Mouse (Mus musculus): ENCODE measurements at regions not wholly inside any gene's neighbourhood (a gene's known extent, or its start where the extent isn't known, plus 50 kb on each side); places are given as distances from the start of the nearest gene placed in this dataset.

DNA sequence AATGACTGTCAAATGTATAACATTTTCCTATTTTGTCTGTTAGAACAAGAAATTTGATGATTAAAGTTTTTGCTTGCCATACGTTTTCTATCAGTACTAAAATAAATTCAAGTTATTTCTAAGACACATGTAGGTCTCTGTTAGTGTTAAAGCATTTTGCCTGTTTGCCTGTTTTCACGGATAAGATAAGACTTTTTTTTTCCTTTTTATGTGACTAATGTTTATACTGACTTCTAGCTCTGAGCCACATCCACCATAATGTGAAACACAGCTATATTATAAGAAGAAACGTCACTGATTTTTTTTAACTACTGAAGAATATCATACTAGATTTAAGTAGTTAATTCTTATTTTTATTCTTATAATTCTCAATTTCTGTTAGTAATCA is 1012.6 kb downstream of the Cdh8 start:
- H3K36me3 ChIP-seq (ENCODE audit: insufficient read depth, low read length): no peaks in the 10 kb centered on the region
- ATAC-seq (replicated peaks; ENCODE audit: low FRiP score, low read depth) (no peak), DNase-seq (ENCODE audit: low spot score) (no peak)
- no peaks in the 10 kb centered on the region for H3K27me3 ChIP-seq (ENCODE audit: insufficient read depth, low read length)
- no peak overlapping the region for H3K9ac ChIP-seq (ENCODE audit: low read depth, low read length)
- H3K4me2 ChIP-seq (ENCODE audit: low read length): no peak overlapping the region
- no peak overlapping the region for H3K4me3 ChIP-seq (replicated peaks; ENCODE audit: low read depth, low read length)
- 75% methylated on average over 3 of the region's 3 CpGs for WGBS
- TF ChIP-seq CTCF (IDR thresholded peaks at IDR 0.05; ENCODE audit: low read depth): no peak
- H3K9me3 ChIP-seq (replicated peaks; ENCODE audit: low read length): no peaks in the 10 kb centered on the region
- H3K27ac ChIP-seq: no peak overlapping the region
- no peaks in the 10 kb centered on the region for H3K4me1 ChIP-seq (replicated peaks; ENCODE audit: insufficient read depth, low read length)

DNA sequence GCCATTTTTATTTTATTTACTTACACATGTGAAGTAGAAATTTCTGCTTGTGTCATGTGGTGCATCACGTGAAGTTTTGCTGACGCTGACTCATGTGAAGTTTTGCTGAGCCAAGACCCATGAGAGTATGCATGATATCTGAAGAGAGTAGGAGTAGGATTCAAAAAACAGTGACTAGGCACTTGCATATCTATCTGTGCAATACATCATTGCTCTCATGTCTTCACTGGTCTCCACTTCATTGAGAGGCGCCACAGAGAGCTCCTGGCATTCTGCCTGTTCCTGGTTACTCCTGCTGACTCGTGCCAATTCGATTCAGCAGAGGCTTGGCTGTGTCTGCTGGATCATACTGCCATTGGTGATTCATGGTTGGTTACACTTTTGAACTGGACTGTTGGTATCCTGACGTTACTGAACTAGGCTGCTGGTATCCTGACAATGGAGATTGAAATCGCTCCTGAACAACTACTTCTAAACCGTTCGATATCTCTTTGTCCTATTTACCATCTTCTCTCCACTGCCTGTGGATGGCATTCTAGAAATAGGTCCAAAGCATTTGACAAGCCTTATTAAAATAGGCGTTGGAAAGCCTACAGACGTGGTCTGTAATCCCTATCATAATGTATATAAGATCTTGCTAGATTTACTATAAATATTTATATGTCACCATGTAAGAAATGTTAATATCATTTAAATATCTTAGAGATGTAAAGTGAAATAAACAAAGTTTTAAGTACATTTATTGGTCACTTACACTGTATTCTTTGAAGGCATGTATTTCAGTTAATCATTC is 1013.2 kb downstream of the Cdh8 start:
- DNase-seq (ENCODE audit: low spot score) (no peak), ATAC-seq (replicated peaks; ENCODE audit: low FRiP score, low read depth) (no peak)
- Histone ChIP-seq H3K36me3 (ENCODE audit: insufficient read depth, low read length) (no peaks in the 10 kb centered on the region), H3K9ac (ENCODE audit: low read depth, low read length) (no peak overlapping the region), H3K4me2 (ENCODE audit: low read length) (no peak overlapping the region), H3K27me3 (ENCODE audit: insufficient read depth, low read length) (no peaks in the 10 kb centered on the region), H3K9me3 (replicated peaks; ENCODE audit: low read length) (no peaks in the 10 kb centered on the region), H3K4me3 (replicated peaks; ENCODE audit: low read depth, low read length) (no peak overlapping the region), H3K4me1 (replicated peaks; ENCODE audit: insufficient read depth, low read length) (no peaks in the 10 kb centered on the region), H3K27ac (no peak overlapping the region)
- TF ChIP-seq CTCF (IDR thresholded peaks at IDR 0.05; ENCODE audit: low read depth): no peak
- 70% methylated on average over 11 of the region's 11 CpGs for WGBS

DNA sequence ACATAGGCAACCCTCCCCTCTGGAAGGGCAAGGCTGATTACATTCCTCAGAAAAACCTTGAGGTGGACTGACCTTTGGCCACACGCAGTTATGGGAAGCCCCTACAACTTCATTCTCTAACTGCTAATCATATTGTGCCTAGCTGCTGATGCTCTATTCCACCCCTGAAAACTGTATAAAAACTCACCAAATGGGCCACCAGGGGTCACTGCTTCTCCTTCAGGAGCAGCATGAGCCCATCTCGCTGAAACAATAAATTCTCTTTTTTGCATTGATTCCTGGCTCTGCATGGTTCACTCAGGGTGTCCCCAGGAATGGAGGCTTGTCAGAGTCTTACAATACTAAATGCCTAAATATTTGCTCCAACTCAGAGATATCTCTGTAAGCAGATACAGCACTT is 1034.5 kb downstream of the Cdh8 start:
- peak; percentile 22; the same call in 1 of the 2 replicates for TF ChIP-seq CTCF (IDR thresholded peaks at IDR 0.05; ENCODE audit: low read depth)
- H3K9ac ChIP-seq (ENCODE audit: low read depth, low read length): no peak overlapping the region
- no peak for ATAC-seq (replicated peaks; ENCODE audit: low FRiP score, low read depth)
- no peak overlapping the region for H3K4me3 ChIP-seq (replicated peaks; ENCODE audit: low read depth, low read length)
- no peaks in the 10 kb centered on the region for H3K27me3 ChIP-seq (ENCODE audit: insufficient read depth, low read length)
- no peaks in the 10 kb centered on the region for H3K36me3 ChIP-seq (ENCODE audit: insufficient read depth, low read length)
- DNase-seq (ENCODE audit: low spot score): no peak
- H3K27ac ChIP-seq: no peak overlapping the region
- no peak overlapping the region for H3K4me2 ChIP-seq (ENCODE audit: low read length)
- no peaks in the 10 kb centered on the region for H3K4me1 ChIP-seq (replicated peaks; ENCODE audit: insufficient read depth, low read length)
- H3K9me3 ChIP-seq (replicated peaks; ENCODE audit: low read length): no peaks in the 10 kb centered on the region
- 86% methylated on average over 2 of the region's 2 CpGs for WGBS

DNA sequence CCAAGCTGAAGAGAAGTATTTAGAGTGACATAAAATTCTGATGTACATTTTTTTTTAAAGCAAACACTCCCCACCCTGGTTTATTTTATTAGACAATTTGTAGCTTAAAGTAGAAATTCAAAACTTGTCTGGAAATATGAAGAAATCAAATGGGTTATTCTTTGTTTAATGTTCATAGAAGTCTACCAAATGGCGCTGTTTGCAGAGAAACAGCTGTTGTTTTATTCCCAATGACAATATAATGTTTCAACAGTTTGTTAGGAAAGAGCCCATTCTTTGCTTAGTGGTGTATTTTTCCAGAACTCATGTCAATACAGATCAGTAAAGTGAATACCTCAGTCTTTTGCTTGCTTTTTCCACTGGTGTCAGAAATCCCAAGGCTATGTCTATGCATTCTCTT is 1035.9 kb downstream of the Cdh8 start:
- Histone ChIP-seq H3K27me3 (ENCODE audit: insufficient read depth, low read length) (no peaks in the 10 kb centered on the region), H3K27ac (no peak overlapping the region), H3K9me3 (replicated peaks; ENCODE audit: low read length) (no peaks in the 10 kb centered on the region), H3K4me3 (replicated peaks; ENCODE audit: low read depth, low read length) (no peak overlapping the region), H3K36me3 (ENCODE audit: insufficient read depth, low read length) (no peaks in the 10 kb centered on the region), H3K9ac (ENCODE audit: low read depth, low read length) (no peak overlapping the region), H3K4me1 (replicated peaks; ENCODE audit: insufficient read depth, low read length) (no peaks in the 10 kb centered on the region), H3K4me2 (ENCODE audit: low read length) (no peak overlapping the region)
- DNase-seq (ENCODE audit: low spot score) (no peak), ATAC-seq (replicated peaks; ENCODE audit: low FRiP score, low read depth) (no peak)
- 66% methylated on average over 1 of the region's 1 CpGs for WGBS
- no peak for TF ChIP-seq CTCF (IDR thresholded peaks at IDR 0.05; ENCODE audit: low read depth)

DNA sequence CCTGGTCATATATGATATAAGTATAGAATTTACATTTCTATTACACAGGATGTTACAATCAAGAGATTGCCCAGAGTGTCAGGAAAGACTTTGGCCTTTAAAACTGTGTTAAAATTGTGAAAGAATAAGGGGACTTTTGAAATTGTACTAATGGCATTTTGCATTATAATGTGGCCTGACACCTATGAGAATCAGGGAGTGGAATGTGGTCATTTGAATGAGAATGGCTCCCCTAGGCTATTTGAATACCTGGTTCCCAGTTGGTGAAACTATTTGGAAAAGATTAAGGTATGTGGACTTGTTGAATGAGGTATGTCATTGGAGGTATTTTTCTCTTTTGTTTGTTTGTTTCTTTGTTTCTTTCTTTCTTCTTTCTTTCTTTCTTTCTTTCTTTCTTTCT is 1038.5 kb downstream of the Cdh8 start:
- DNase-seq (ENCODE audit: low spot score): no peak
- no peak overlapping the region for H3K9ac ChIP-seq (ENCODE audit: low read depth, low read length)
- H3K4me1 ChIP-seq (replicated peaks; ENCODE audit: insufficient read depth, low read length): no peaks in the 10 kb centered on the region
- H3K27ac ChIP-seq: no peak overlapping the region
- no peaks in the 10 kb centered on the region for H3K36me3 ChIP-seq (ENCODE audit: insufficient read depth, low read length)
- no peak overlapping the region for H3K4me3 ChIP-seq (replicated peaks; ENCODE audit: low read depth, low read length)
- TF ChIP-seq CTCF (IDR thresholded peaks at IDR 0.05; ENCODE audit: low read depth): no peak
- no peaks in the 10 kb centered on the region for H3K9me3 ChIP-seq (replicated peaks; ENCODE audit: low read length)
- ATAC-seq (replicated peaks; ENCODE audit: low FRiP score, low read depth): no peak
- no peaks in the 10 kb centered on the region for H3K27me3 ChIP-seq (ENCODE audit: insufficient read depth, low read length)
- H3K4me2 ChIP-seq (ENCODE audit: low read length): no peak overlapping the region

DNA sequence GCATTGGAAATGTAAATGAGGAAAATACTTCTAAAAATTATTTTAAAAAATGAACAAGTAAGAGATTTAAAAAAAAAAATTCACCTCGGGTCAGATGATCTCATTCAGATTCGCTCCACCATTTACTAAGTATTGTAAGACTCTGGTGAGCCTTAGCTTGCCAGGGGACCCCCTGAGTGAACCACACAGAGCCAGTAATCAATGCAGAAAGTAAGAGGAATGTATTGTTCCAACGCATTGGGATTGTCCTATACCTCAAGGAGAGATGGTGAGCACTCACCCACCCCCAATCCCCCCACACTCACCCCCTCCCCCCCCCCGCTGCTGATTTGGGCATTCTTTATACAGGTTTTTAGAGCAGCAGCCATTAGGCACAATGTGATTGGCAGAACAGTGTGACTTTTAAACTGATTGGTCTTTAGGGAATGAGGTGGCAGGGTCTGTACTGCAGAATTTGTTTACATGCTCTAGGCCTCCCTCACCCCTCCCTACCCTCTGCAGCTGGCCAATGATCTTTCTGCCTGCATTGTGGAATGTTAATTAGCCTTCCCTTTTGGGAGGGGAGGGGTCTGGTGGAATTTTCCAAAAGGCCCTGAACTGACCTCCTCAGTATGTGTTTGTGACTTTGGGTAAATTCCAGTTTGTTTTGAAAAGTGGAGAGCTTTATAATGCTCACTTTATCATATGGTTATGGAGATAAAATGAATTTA is 1043.4 kb downstream of the Cdh8 start:
- no peak for TF ChIP-seq CTCF (IDR thresholded peaks at IDR 0.05; ENCODE audit: low read depth)
- peak; percentile 61; the same call in 1 of the 2 replicates for ATAC-seq (replicated peaks; ENCODE audit: low FRiP score, low read depth)

More for the DNA sequence above, 1043.4 kb downstream of the Cdh8 start:
- 68% methylated on average over 3 of the region's 4 CpGs for WGBS
- DNase-seq (ENCODE audit: low spot score): peak; percentile 53
- Histone ChIP-seq H3K36me3 (ENCODE audit: insufficient read depth, low read length) (no peaks in the 10 kb centered on the region), H3K27ac (no peak overlapping the region), H3K4me1 (replicated peaks; ENCODE audit: insufficient read depth, low read length) (no peaks in the 10 kb centered on the region), H3K9ac (ENCODE audit: low read depth, low read length) (no peak overlapping the region), H3K9me3 (replicated peaks; ENCODE audit: low read length) (no peaks in the 10 kb centered on the region), H3K4me2 (ENCODE audit: low read length) (no peak overlapping the region), H3K27me3 (ENCODE audit: insufficient read depth, low read length) (no peaks in the 10 kb centered on the region), H3K4me3 (replicated peaks; ENCODE audit: low read depth, low read length) (no peak overlapping the region)

Measured in kidney, postnatal 0 days (tissue).